Mouse (Mus musculus): ENCODE results near the gene Dnm3. TPM values are rescaled to one million over a fixed set of nuclear protein-coding genes. Genes with fewer than 3 reads are reported as not detected.

Gene Dnm3
- total and polyA plus RNA-seq, 3 experiments: not detected

- H3K36me3 ChIP-seq (ENCODE audit: control insufficient read depth in 1 of 2, insufficient read depth in 2 of 2, low read length in 2 of 2): no peaks in the 10 kb centered on the region
These were observed 225.0 kb downstream of the Dnm3 start for GRCm38 (mm10) chr1:162252869-162253268.

GRCm38 (mm10) chr1:162247216-162247615, 230.6 kb downstream of the Dnm3 start:
- H3K9me3 ChIP-seq (replicated peaks; ENCODE audit: insufficient read depth, low read length): no peaks in the 10 kb centered on the region
- no peak overlapping the region for H3K9ac ChIP-seq (ENCODE audit: control insufficient read depth, low read depth, low read length, poor library complexity, severe bottlenecking)
- H3K4me1 ChIP-seq (ENCODE audit: control insufficient read depth in 1 of 2, insufficient read depth in 2 of 2, low read length in 2 of 2): no peaks in the 10 kb centered on the region
- H3K79me2 ChIP-seq (ENCODE audit: control insufficient read depth, insufficient read depth, low read length, poor library complexity): no peaks in the 10 kb centered on the region
- no peaks in the 10 kb centered on the region for H3K36me3 ChIP-seq (ENCODE audit: control insufficient read depth in 1 of 2, insufficient read depth in 2 of 2, low read length in 2 of 2)
- no peaks in the 10 kb centered on the region for H3K27me3 ChIP-seq (ENCODE audit: control insufficient read depth in 1 of 2, insufficient read depth in 2 of 2, low read length in 2 of 2)
- TF ChIP-seq JUND (IDR thresholded peaks at IDR 0.05; ENCODE audit: low read depth, low read length) (no peak), HCFC1 (IDR thresholded peaks at IDR 0.05; ENCODE audit: low read depth, low read length) (no peak), ZMIZ1 (IDR thresholded peaks at IDR 0.05; ENCODE audit: low read depth, low read length) (no peak), EP300 (IDR thresholded peaks at IDR 0.05; ENCODE audit: low read depth in 1 of 2, low read length in 2 of 2) (no peak), CHD1 (IDR thresholded peaks at IDR 0.05; ENCODE audit: low read depth, low read length) (no peak), USF1 (IDR thresholded peaks at IDR 0.05; ENCODE audit: low read depth, low read length) (no peak), POLR2A (IDR thresholded peaks at IDR 0.05; ENCODE audit: control insufficient read depth in 1 of 2, insufficient read depth in 1 of 2, low read depth in 1 of 2, low read length in 2 of 2, poor library complexity in 1 of 2) (no peak), CHD2 (IDR thresholded peaks at IDR 0.05; ENCODE audit: low read length) (no peak), MAZ (IDR thresholded peaks at IDR 0.05; ENCODE audit: low read depth, low read length) (no peak), CTCF (IDR thresholded peaks at IDR 0.05 in 2 of 3, conservative IDR thresholded peaks at IDR 0.05 in 1 of 3; ENCODE audit: control insufficient read depth in 1 of 3, insufficient read depth in 1 of 3, low read depth in 2 of 3, low read length in 3 of 3, poor library complexity in 1 of 3, severe bottlenecking in 1 of 3) (no peak), BHLHE40 (IDR thresholded peaks at IDR 0.05; ENCODE audit: borderline replicate concordance, low read depth, low read length) (no peak), E2F4 (IDR thresholded peaks at IDR 0.05; ENCODE audit: borderline replicate concordance, low read depth, low read length) (no peak), MEF2A (IDR thresholded peaks at IDR 0.05; ENCODE audit: extremely low read depth, insufficient replicate concordance, low read depth, low read length, poor library complexity, severe bottlenecking) (no peak), MAX (IDR thresholded peaks at IDR 0.05; ENCODE audit: low read length) (no peak), NELFE (IDR thresholded peaks at IDR 0.05; ENCODE audit: low read depth, low read length) (no peak), TCF12 (IDR thresholded peaks at IDR 0.05; ENCODE audit: low read depth, low read length) (no peak), TBP (IDR thresholded peaks at IDR 0.05; ENCODE audit: low read depth, low read length) (no peak), SMC3 (IDR thresholded peaks at IDR 0.05; ENCODE audit: low read depth, low read length) (no peak), MYC (IDR thresholded peaks at IDR 0.05; ENCODE audit: low read depth, low read length) (no peak), SIN3A (IDR thresholded peaks at IDR 0.05; ENCODE audit: low read length) (no peak)
- no peak overlapping the region for H3K27ac ChIP-seq (ENCODE audit: control insufficient read depth, low read depth, low read length)
- no peak for DNase-seq (ENCODE audit: low read depth, low spot score)
- H3K4me3 ChIP-seq (ENCODE audit: control insufficient read depth in 1 of 2, insufficient read depth in 1 of 2, low read depth in 2 of 2, low read length in 2 of 2): no peak overlapping the region

More at GRCm38 (mm10) chr1:162252869-162253268, 225.0 kb downstream of the Dnm3 start:
- no peak overlapping the region for H3K4me3 ChIP-seq (ENCODE audit: control insufficient read depth in 1 of 2, insufficient read depth in 1 of 2, low read depth in 2 of 2, low read length in 2 of 2)
- no peak overlapping the region for H3K27ac ChIP-seq (ENCODE audit: control insufficient read depth, low read depth, low read length)
- no peak for TF ChIP-seq UBTF (IDR thresholded peaks at IDR 0.05; ENCODE audit: borderline replicate concordance, insufficient read depth, low read depth, low read length)
- no peak for TF ChIP-seq NRF1 (IDR thresholded peaks at IDR 0.05; ENCODE audit: insufficient read depth, low read depth, low read length, poor library complexity, severe bottlenecking)
- no peak for TF ChIP-seq MAFK (IDR thresholded peaks at IDR 0.05; ENCODE audit: borderline replicate concordance, low read depth, low read length)
- TF ChIP-seq MAX (IDR thresholded peaks at IDR 0.05; ENCODE audit: low read length): no peak
- no peak for TF ChIP-seq SMC3 (IDR thresholded peaks at IDR 0.05; ENCODE audit: low read depth, low read length)
- no peak for TF ChIP-seq ETS1 (IDR thresholded peaks at IDR 0.05; ENCODE audit: low read depth, low read length)
- TF ChIP-seq SIN3A (IDR thresholded peaks at IDR 0.05; ENCODE audit: low read length): no peak
- no peak for TF ChIP-seq CHD2 (IDR thresholded peaks at IDR 0.05; ENCODE audit: low read length)
- TF ChIP-seq NELFE (IDR thresholded peaks at IDR 0.05; ENCODE audit: low read depth, low read length): no peak
- TF ChIP-seq MYC (IDR thresholded peaks at IDR 0.05; ENCODE audit: low read depth, low read length): no peak
- no peak for TF ChIP-seq GATA1 (IDR thresholded peaks at IDR 0.05; ENCODE audit: low read depth, low read length)
- TF ChIP-seq BHLHE40 (IDR thresholded peaks at IDR 0.05; ENCODE audit: borderline replicate concordance, low read depth, low read length): no peak
- no peaks in the 10 kb centered on the region for H3K4me1 ChIP-seq (ENCODE audit: control insufficient read depth in 1 of 2, insufficient read depth in 2 of 2, low read length in 2 of 2)
- H3K79me2 ChIP-seq (ENCODE audit: control insufficient read depth, insufficient read depth, low read length, poor library complexity): no peaks in the 10 kb centered on the region
- H3K27me3 ChIP-seq (ENCODE audit: control insufficient read depth in 1 of 2, insufficient read depth in 2 of 2, low read length in 2 of 2): peaks cover 0 to 2% of the 10 kb centered on the region in 2 experiments; a peak in 1 of 4 replicates
- no peak for DNase-seq (ENCODE audit: low read depth, low spot score)
- no peak overlapping the region for H3K9ac ChIP-seq (ENCODE audit: control insufficient read depth, low read depth, low read length, poor library complexity, severe bottlenecking)
- H3K9me3 ChIP-seq (replicated peaks; ENCODE audit: insufficient read depth, low read length): no peaks in the 10 kb centered on the region
